Mouse (Mus musculus): Measurements from ENCODE around the gene Magi1.

- TF ChIP-seq EP300 (IDR thresholded peaks at IDR 0.05; ENCODE audit: low read depth) (no peak), CTCF (IDR thresholded peaks at IDR 0.05; ENCODE audit: low read depth) (no peak)
These were observed 218.9 kb downstream of the Magi1 start for GRCm38 (mm10) chr6:94064832-94065231.
